Mouse (Mus musculus) cerebellum, adult (tissue): ENCODE data around the gene Creb3l1.

ENCODE experiments used
- ATAC-seq: cut with Nextera tagmentation; 2 replicates; pipeline ENCODE4 v1.9.2; 2017; ENCODE audit warnings: mild to moderate bottlenecking, moderate library complexity, mixed read lengths; ENCODE audit not compliant: insufficient number of reproducible peaks, low FRiP score, low TSS enrichment

Gene Creb3l1

DNA sequence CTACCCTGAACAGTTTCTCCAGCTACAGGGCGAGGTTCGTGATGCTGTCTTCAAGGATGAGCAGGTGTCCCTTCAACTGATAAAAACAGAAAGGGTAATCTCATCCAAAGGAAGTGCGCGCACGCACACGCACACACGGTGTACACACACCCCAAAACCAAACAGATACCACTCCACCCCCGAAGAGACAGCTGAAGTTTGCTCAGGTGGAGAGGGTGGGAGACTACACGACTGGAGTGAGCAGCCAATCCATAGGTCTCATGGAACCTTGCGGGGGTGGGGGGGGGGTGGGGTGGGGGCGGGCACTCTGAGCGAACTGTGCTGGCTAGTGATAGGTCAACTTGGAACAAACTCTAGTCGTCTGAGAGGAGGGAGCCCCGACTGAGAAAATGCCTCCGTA lies 17.2 kb upstream of the Creb3l1 start:
- ATAC-seq: no peak

DNA sequence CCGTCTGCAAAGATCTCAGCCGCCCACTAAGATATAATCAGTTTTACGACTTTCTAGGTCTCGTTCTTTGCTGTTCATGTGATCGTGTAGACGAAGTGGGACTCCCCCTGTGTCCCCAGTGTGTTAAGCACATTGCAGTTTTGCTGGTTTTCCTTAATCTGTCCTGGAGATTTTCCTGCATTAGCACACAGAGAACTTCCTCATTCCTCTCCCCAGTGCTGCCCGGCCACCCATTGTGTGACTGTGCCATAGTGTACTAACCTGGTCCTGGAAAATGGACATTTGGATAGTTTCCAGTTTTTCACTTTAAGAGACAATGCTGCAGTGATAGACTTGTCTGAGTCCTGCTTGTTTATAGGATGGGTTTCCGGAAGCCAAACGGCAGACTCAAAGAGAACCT lies 10.0 kb upstream of the Creb3l1 start:
- ATAC-seq: no peak

DNA sequence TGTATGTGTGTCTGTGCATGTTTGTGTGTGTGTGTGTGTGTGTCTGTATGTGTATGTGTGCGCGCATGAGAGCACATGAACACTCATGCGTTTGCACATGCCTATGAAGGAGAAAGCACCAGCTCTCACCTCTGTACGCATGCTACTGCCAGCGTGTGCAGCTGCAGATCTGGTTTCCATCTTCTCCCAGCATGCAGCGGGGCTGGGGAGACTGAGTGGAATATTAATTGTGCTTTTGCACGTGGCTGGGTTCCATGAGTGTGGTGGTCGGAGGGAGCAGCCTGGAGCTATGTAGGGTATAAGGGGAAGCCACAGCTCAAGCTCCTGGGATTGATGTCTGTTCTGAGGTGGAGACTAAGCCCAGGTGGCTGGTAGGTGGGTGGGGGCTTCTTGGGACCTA lies 6.3 kb upstream of the Creb3l1 start:
- no peak for ATAC-seq

DNA sequence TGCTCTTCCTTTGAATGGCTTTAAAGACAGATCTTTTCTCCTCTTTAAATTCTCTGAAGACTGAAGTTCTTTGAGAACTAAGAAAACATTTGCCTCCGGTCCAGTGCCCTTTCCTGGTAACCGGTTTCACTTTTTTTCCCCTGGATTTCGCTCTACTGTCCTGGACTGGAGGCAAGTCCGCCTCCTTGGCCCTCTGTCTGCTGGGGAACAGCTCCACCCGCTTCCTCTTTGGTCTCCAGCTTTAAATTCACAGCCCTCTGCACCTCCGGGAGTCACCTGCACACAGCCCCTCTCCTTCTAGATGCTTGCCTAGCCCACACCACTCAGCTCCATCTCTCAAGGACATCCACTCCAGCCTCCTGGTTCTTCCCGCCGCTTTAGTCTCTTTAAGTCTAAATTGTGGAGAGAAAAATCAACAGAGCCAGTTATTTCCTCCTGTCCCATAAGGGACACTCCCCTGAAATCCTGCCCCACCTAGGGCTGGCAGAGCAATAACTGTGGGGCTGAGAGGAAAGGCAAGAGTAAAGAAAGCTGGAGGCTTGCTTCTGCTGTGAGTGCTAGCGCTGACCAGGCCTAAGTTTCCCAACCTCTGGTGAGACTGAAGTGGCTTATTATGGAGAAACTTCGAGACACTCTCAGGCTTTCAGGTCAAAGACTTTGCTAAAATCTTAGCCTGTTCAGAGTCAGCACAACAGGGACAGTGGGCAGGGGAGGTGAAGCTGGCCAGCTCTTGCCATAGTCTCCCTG lies 5.3 kb upstream of the Creb3l1 start:
- no peak for ATAC-seq

DNA sequence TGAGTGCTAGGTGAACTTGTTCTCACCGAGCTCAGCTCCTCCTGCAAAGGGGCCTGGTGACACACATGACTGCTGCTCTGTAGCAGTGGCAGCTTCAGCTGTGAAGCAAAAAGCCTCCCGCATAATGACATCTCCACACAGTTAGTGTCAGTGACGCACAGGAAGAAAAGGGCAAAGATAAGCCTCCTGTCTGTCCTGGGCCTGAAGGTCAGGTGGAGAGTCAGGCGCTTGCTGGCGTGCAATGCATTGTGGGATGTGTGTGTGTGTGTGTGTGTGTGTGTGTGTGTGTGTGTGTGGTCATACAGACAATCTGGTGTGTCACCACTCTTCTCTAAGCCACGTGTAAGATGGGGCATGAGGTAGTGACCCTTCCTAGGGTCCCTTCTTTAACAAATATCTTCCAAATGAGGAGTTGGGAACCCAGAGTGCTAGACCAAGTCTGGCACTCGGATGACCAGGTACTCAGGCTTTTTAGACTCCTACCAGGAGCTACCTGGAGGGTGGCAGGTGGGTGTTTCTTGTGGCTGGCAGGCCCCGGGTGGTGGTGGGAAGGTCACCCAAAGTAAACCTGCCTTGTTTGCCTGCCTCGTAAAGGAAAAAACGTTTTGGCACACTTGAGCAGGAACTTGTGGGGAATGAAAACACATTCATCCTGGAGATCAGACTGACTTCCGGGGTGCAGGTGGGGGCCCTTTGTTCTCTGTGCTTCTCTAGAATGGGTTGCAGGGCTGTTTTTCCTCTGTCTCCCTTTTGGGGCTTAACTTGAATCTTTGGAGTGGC lies 3.7 kb upstream of the Creb3l1 start:
- ATAC-seq: no peak

DNA sequence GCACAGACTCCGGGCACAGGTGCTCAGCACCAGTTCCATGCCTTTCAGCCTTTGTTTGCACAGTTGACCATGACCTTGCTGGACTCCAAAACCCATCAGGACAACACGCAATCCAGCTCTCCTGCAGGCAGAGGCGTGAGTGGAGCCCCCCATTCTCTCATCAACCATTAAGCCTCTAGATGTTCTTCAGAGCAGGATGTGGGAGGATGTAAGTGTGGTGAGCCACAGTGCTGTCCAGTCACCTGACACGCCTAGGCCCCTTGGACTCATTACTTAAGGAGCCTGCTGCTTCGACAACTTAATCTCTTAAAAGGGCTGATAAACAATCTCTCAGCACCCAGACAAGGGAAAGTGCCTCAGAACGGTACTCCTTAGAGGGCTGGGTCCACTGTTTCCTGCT lies 1.7 kb upstream of the Creb3l1 start:
- ATAC-seq: no peak

DNA sequence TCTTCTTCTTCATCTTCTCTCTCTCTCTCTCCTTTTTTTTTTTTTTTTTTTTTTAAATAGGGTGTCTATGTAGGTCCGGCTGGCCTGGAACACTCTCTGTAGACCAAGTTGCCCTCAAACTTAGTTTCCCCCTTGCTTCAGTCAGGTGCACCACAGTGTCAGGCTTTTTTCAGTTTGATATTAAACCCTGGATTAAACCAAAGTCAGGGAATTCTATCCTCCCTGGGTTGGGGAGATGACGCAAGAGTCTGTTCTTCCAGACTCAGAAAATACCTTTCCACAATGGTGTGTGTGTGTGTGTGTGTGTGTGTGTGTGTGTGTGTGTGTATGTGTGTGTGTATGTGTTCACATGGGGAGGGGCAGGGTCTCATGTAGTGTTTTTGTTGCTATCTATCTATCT lies 900 bp upstream of the Creb3l1 start:
- no peak for ATAC-seq

DNA sequence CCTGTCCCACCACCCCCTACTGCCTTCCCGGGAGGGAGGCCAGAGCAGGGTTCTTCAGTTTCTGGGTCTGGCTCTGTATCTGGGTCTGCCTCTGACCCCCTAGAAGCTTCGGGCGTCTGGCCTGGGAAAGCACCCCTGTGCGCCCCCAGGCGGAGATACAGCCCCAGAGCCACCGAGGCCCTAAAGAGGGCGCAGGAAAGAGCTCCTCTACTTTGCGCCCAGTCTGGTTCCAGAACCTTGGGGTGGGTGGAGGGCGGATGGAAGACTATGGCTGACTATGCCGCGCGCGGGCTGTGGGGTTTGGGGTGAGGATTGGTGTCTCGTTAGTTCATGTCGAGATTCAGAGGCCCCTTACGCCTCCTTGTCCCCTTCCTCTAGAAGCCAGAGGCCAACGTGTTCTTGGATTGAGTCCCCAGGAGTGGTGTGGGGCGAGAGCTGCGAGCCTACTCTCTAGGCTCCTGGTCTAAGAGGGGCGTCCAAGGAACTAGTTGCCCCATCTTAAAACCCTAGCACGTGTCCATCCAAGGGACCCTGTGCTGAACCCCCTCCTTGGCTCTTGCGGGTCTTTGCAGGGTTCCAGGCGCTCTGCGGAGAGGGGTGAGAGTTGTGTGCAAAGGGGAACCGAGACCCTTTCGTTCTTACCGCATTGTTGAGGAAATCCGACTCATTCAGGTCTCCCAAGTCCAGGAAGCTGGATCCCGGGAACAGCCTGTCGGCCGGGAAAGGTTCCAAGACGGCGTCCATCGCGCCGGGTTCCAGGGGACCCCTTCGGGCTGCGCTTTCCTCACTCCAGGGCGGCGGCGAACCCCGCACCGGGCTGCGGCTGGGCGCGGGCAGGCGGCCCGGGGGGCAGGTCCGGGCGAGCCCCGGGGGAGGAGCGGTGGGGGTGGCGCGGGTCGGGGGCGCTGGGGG lies 684 bp downstream of the Creb3l1 start:
- 0 out of 2 replicates have a peak, but pooled peaks have one; percentile 20 for ATAC-seq

DNA sequence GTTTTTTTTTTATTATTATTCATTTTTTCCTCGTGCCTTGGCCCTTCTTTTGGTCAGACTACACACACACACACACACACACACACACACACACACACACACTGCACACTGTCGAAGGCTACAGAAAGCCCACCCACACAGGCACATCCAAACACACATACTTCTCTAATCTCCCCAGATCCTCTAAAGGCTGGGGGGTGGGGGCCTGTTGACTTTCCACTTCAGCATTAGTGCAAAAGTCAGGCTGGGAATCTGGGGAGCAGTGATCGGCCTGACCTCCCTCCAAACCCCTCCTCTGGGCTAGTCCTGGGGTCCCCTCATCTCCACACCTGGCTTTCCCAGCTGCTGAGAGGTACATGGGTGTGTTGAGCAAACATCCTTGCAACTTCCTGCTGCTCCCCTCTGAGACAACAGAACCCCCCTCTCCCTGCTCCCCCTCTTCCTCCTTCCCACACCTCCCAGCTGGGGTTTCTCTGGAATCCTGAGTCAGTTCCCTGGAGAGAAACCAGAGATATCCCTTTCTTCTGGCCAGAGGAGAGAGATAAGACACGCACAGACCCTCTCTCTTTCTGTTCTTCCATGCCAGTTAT lies 3.5 kb downstream of the Creb3l1 start:
- ATAC-seq: no peak

DNA sequence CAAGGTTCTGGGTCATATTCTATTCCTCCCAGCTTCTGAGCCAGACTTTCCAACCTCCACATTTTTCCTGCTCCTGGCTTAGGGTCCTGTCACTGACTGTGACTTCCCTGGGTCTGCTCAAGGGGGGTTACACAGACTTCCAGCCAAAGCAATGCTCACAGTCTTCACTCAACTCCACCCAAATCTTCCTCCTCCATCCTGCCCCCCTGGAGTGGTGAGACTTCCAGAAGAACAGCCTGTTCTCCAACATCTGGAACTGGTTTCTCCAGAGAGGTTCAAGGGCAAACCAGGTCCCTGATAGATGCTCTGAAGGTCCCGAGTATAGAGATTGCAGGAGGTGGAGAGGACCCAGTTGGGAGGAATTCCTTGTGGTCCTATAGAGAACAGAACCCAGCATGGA lies 6.9 kb downstream of the Creb3l1 start:
- ATAC-seq: no peak

DNA sequence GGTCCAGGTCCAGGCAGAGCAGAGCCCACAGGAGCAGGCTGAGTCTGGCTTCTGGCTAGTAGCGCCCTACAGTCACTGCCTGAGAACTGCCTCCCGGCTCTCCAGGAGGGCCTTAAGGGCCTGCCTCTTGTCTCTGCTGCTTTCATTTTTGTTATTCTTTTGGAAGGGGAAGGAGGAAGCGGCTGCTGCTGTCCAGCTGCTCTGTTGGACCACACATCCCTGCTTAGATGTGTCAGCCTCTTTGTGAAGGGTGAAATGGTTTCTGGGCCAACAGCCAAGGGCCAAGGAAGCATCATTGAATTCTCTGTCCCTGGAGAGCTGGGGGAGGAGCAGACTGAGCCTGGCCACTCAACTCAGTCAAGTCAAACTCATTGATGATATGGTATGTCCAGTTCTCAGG lies 7.3 kb downstream of the Creb3l1 start:
- ATAC-seq: no peak; the same call in 1 of the 2 replicates

DNA sequence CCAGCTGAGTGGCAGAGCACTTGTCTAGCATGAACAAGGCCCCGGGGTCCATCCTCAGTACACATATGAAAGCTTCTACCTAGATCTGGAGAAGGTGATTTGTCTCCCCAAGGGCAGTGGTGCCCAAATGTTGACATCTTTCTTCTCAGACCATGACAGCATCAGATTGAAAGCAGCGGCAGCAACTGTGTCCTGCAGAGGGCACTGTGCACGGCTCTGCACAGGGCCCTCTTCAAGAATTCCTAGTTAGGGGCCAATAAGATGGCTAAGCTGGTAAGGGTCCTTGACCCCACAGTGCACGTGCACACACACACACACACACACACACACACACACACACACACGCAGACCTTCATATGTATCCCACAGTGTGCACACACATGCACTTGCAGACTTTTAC lies 9.4 kb downstream of the Creb3l1 start:
- ATAC-seq: no peak

DNA sequence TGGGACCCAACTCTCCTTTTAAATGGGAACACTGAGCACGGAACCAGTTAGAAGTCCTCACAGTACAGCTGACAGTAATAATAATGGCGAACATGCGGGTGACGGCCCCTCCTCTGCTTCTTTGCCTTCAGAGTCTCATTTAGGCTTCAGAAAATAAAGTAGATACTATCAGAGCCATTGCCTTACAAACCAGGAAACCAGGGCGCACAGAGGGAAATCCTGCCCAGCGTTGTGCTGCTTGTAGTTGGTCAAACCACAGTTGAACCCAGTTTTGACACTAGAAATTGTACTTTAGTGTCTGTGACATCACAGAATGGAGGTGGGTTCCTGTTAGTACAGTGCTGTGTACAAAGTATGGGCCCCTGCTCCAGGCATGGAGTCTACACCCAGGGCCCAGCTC lies 10.1 kb downstream of the Creb3l1 start:
- no peak for ATAC-seq

DNA sequence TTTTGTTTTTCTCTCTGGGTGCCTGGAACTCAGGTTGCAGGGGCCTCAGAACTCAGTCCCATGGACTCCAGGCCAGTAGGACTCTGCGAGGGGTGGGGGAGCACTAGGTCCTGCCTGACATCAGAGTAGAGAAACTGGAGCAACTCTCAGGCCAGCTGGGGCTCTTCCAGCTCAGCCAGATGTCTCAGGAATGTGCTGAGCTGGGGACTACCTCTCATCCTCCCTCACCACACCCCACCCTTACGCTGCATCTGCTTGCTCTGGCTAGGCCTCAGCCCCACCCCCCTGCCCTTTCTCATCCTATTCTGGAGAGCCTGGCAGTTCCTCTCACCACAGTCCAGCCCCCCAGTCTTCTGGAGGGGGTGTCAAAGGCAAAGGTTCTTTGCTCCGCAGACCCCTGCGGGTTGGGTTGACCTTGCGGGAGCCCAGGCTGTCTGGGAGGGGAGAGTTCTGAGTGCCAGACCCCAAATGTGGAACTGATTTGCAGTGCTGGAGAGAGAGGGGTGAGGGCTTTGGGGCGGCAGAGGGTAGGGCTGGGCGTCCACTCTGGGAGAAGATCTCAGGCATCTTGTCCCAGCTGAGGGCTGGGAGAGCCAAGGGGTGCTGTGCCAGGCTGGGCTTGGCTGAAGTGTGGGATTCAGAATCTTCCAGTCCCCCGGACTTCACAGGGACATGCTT lies 11.4 kb downstream of the Creb3l1 start:
- ATAC-seq: no peak

DNA sequence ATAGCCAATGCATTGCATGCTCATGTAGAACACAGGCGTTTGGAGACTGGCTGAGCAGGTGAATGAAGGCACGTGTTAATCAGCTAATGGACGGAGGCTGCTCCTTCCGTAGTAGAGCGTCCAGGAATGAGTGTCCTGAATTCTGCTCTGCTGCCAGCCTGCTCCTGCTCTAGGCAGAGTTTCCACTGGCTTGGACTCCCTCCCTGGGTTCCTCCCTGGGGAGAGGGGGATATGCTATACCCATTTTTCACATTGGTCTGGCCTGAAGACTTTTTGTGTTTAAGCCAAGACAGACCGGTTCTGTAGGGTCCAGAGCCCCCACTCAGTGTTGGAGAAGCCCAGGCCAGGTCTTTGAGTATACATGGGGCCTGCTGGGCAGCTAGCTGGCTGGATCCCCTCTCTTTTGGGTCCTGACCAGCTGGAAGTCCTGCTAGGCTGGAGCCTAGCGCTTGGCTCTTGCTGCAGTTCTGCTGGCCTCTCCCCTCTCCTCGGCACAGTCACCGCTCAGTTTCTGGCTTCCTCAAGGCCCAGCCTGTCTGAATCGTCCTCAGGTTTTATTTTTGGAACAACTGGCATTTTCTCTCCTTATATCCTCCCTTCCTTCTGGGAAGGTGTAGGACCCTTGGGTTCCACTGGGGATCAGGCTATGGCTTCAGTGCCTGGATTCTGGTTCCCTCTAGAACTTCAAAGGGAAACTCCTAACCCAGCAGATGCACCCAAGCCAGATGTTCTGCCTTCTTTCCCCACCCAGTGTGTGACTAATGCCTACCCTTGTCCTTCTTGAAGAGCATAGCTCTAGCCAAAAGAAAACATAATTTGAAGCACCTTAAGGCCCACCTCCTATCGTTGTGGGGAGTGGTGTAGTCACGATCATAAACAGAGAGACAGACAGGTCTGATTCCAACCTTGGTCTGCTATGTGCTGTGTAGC lies 12.6 kb downstream of the Creb3l1 start:
- ATAC-seq: no peak

DNA sequence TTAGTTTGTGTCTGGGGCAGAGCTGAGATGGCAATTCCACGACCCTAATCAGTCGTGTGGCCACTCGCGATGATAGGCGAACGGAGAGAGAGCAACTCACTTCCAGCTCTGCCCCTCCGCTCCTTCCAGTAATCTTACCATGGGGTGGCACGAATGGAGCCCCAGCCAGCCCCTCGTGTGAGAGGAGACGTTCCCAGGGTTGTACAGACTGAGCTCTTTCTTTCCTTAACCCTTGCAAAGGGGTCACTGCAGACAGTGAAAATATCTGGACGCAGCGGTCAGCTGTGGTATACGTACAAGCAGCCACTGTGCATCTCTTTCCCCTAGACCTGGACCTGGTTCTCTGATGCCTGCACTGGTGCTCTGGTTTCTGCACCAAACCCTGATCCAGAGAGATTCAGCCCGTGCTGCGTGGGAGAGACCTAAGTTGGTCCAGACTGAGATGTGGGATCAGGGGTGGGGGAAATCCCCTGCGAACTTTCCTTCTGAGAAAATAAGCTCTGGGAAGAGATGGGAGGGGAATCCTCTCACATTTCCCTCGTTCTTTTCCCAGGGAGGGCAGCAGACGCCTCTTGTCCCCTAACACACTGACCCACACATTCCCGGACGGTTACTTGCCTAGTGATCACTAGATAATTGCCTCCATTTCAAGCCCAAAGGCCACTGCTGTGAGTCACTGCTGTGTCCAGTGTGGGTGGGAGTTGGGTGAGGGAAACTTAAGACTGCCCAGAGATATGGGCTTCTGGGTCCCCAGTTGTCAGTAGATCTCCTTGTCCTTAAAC lies 15.5 kb downstream of the Creb3l1 start:
- ATAC-seq: peak; percentile 4; the same call in 1 of the 2 replicates

DNA sequence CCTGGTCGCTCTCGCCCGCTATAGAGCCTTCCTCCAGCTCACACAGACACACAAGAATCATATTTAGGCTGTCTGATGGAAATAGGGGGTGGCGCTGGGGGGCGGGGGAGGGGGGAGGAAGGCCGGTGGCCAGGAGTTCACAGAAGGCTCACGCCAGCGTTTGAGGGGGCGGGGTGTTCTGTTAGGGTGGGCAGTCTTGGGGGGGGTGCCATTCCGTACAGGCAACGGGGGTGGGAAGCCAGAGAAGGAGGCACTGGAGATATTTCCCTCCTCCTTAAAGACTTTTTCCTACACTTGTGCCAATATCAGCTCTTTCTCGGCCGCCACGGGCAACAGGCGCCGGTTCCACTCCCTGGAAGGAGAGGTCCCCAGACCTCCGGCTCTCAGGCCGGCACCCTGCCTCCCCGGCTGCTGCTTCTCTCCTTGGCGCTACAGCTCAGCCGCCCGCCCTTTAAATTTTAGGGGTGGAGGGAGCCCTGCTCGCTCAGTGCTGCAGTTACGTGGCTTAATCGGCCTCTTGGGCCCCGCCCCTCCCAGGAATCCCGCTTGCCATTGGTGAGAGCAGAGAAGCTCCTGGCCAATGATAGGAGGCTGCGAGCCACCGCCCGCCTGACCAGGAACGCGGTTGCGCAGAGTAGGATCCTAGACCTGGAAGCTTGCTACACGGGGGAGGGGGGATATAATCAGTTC lies 16.2 kb downstream of the Creb3l1 start:
- ATAC-seq: peak; percentile 98
